Mouse (Mus musculus) neural tube, embryonic 12.5 days (tissue): Measurements from ENCODE around the gene Slc4a1ap. TPM values are rescaled to one million over a fixed set of nuclear protein-coding genes. Genes with fewer than 3 reads are reported as not detected.
"Not testable (repeated sequence)": the region's sequence is repeated elsewhere in the genome, so short reads cannot be mapped to it uniquely, and the experiment has no call there.

Experiments used
- ATAC-seq: fragments of 200-750 bp; cut with Nextera tagmentation; 2 replicates; pipeline ENCODE4 v1.8.0; 2017; ENCODE audit warnings: low read depth, mild to moderate bottlenecking, moderate TSS enrichment, moderate library complexity; ENCODE audit not compliant: low FRiP score
- H3K27ac ChIP-seq: fragments of 300-500 bp; sonication (generic); 2 replicates; pipeline ENCODE4 v1.5.1; 2016
- H3K27me3 ChIP-seq: fragments of 300-500 bp; sonication (generic); replicated peaks from 2 replicates; pipeline ENCODE4 v1.6.1; 2016; ENCODE audit warnings: mild to moderate bottlenecking
- H3K36me3 ChIP-seq: fragments of 300-500 bp; sonication (generic); 2 replicates; pipeline ENCODE4 v1.6.1; 2016; ENCODE audit warnings: mild to moderate bottlenecking
- H3K4me1 ChIP-seq: fragments of 300-500 bp; sonication (generic); 2 replicates; pipeline ENCODE4 v1.6.1; 2016
- H3K4me2 ChIP-seq: fragments of 300-500 bp; sonication (generic); replicated peaks from 2 replicates; pipeline ENCODE4 v1.6.1; 2016; ENCODE audit warnings: mild to moderate bottlenecking
- H3K4me3 ChIP-seq: fragments of 300-500 bp; sonication (generic); 2 replicates; pipeline ENCODE4 v1.5.1; 2016
- H3K9ac ChIP-seq: fragments of 300-500 bp; sonication (generic); 2 replicates; pipeline ENCODE4 v1.6.1; 2016; ENCODE audit warnings: mild to moderate bottlenecking
- H3K9me3 ChIP-seq: fragments of 300-500 bp; sonication (generic); 2 replicates; pipeline ENCODE4 v1.6.1; 2016; ENCODE audit warnings: mild to moderate bottlenecking
- WGBS: fragments of 180-500 bp; shearing (Covaris S2); methylation state at CpG from one replicate; pipeline ENCODE4 v1.1.7; 2016; 5-methylcytosine and 5-hydroxymethylcytosine counted together
- polyA plus RNA-seq: library from polyadenylated mRNA; unstranded; fragments of >200 nt; fragmentation: Nextera tagmentation; extraction: Ambion mirVana; gene quantifications from 2 replicates; pipeline ENCODE4 v1.2.1, GENCODE M21; 2016

The Slc4a1ap gene
- polyA plus RNA-seq, 1 experiment from 2014 or later, result 40.7 TPM

DNA sequence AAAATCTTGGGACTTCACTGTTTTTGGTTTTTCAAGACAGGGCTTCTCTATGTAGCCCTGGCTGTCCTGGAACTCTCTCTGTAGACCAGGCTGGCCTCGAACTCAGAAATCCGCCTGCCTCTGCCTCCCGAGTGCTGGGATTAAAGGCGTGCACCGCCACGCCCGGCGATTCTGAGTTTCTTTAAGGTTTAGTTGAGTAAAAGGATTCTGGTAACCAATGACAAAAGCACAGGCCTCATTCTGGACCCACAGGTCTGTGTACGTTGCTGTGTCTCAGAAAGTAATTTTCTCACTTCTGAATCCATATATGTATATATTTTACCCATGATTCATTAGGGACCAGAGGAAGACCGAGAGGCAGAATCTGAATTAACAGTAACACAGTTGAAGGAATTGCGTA lies 912 bp downstream of the Slc4a1ap start, which contains the start of gene Supt7l:
Supt7l (minus strand) TSS at position 101 of the 400 bp plus-strand sequence.
- not testable (repeated sequence) for H3K27me3 ChIP-seq, ATAC-seq, H3K9me3 ChIP-seq
- H3K9ac ChIP-seq, result peak within 1 kb of the TSS; percentile 93
- WGBS, result 81% methylated on average over 11 of the region's 11 CpGs
- peaks cover 38% of the 10 kb centered on the region for H3K36me3 ChIP-seq
- peak within 1 kb of the TSS; percentile 98 for H3K4me2 ChIP-seq
- peak within 1 kb of the TSS; percentile 94 for H3K4me3 ChIP-seq
- peak within 1 kb of the TSS; percentile 39; the same call in 1 of the 2 replicates for H3K27ac ChIP-seq
- peaks cover 26% of the 10 kb centered on the region for H3K4me1 ChIP-seq

DNA sequence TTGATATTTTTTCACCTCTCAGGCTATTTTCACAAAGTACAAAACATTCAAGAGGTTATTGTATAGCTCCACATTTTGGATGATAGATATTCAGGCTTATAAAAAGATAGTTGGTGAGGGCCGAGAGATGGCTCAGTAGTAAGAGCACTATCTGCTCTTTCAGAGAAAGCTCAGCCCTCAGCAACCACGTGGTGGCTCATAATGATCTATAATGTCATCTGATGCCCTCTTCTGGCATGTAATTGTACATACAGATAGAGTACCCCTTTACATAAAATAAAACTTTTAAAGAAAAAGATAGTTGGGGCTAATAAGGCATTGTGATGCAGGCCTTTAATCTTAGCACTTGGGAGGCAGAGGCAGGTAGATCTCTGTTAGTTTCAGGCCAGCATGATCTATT lies 1.8 kb downstream of the Slc4a1ap start:
- ATAC-seq, result no peak
- no peaks in the 10 kb centered on the region for H3K27me3 ChIP-seq
- no peaks in the 10 kb centered on the region for H3K9me3 ChIP-seq
- H3K27ac ChIP-seq, result no peak overlapping the region
- 76% methylated on average over 2 of the region's 2 CpGs for WGBS
- no peak overlapping the region for H3K4me3 ChIP-seq
- H3K4me2 ChIP-seq, result peak overlapping the region; percentile 98; the same call in 1 of the 2 replicates
- H3K4me1 ChIP-seq, result peaks cover 26% of the 10 kb centered on the region
- H3K36me3 ChIP-seq, result peaks cover 40% of the 10 kb centered on the region
- no peak overlapping the region for H3K9ac ChIP-seq

DNA sequence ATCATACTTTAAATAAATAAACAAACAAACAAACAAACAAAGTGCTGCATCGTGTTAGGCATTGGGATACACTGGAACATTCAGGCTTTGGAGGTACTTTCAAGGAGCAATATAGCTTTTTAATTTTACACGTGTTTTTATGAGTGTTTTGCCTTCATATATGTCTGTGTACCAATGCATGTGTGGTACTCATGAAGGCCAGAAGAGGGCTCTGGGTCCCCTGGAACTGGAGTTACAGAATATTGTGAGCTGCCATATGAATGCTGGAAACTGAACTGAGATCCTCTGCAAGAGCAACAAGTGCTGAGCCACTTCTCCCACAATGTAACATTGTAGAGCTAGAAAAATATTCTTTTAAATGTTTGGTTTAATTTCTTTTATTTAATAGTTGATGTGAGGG lies 8.4 kb downstream of the Slc4a1ap start:
- Histone ChIP-seq H3K4me1 (no peaks in the 10 kb centered on the region), H3K27me3 (no peaks in the 10 kb centered on the region), H3K4me3 (no peak overlapping the region), H3K9me3 (no peaks in the 10 kb centered on the region), H3K4me2 (no peak overlapping the region), H3K9ac (no peak overlapping the region), H3K27ac (no peak overlapping the region), H3K36me3 (peaks cover 83% of the 10 kb centered on the region)
- ATAC-seq, result no peak
- WGBS, result 90% methylated on average over 2 of the region's 2 CpGs

DNA sequence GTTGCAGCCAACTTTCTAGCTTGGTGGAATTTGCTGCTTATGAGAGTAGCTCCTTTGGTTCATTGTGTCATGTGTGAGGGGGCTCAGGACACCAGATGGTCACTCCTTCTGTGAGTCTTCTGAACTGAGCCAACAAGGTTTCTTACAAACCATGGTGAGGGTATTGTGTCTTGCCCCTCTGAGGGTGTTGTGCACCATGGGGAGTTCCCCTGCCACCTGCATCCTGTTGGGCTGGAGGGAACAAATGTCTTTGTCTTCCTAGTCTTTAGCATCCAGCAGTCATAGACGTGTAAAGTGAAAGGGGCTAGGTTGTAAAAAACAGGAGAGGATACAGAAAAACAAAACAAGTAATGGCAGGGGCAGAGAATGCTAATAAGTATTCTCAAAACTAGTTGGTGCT lies 32.6 kb downstream of the Slc4a1ap start:
- ATAC-seq, result no peak
- H3K4me2 ChIP-seq, result no peak overlapping the region
- H3K9me3 ChIP-seq, result no peaks in the 10 kb centered on the region
- WGBS, result 19% methylated on average over 1 of the region's 1 CpGs
- H3K9ac ChIP-seq, result no peak overlapping the region
- 0 out of 2 replicates have a peak, but pooled peaks cover 4% of the 10 kb centered on the region for H3K4me1 ChIP-seq
- no peak overlapping the region for H3K27ac ChIP-seq
- H3K27me3 ChIP-seq, result no peaks in the 10 kb centered on the region
- no peak overlapping the region for H3K4me3 ChIP-seq
- H3K36me3 ChIP-seq, result peaks cover 45% of the 10 kb centered on the region

- Histone ChIP-seq H3K4me2 (no peak overlapping the region), H3K27me3 (no peaks in the 10 kb centered on the region), H3K9ac (no peak overlapping the region), H3K36me3 (peaks cover 38% of the 10 kb centered on the region), H3K9me3 (no peaks in the 10 kb centered on the region), H3K4me1 (0 out of 2 replicates have a peak, but pooled peaks cover 4% of the 10 kb centered on the region), H3K27ac (no peak overlapping the region), H3K4me3 (no peak overlapping the region)
- 89% methylated on average over 2 of the region's 2 CpGs for WGBS
- no peak for ATAC-seq
Observed at GRCm38 (mm10) chr5:31560352-31560751, 33.6 kb downstream of the Slc4a1ap start.

DNA sequence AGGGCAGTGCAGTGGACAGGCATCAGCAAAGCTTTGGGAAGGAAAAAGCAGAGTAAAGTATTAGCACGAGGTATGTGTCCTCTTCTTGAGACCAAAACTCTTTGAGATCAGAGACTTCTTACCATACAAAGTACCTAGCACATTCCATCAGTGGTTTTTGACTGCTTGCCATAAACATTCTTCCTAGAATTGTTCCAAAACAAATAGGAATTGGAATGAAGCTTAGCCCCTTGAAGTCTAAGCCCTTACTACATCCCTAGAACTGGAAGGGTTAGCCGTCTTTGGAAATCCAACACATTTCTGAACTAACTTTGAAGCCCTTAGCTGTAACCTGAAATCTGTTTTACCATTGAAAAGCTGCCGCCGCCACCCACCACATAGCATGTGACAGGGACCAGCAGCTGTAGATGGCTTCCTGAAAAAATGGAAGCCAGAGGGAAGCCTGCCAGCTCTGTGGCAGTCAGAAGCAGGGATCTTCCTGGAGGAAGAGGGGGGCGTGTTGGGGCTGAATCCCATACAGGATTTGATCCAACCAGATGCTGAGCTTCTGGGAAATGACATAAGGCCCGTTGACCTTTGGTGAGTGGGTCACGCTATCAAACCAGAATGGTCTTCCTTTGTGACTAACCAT lies 35.4 kb downstream of the Slc4a1ap start:
- Histone ChIP-seq H3K36me3 (peaks cover 25% of the 10 kb centered on the region), H3K4me1 (0 out of 2 replicates have a peak, but pooled peaks cover 4% of the 10 kb centered on the region), H3K4me3 (no peak overlapping the region), H3K9ac (no peak overlapping the region), H3K4me2 (no peak overlapping the region), H3K27me3 (no peaks in the 10 kb centered on the region), H3K27ac (no peak overlapping the region), H3K9me3 (no peaks in the 10 kb centered on the region)
- ATAC-seq, result no peak
- 90% methylated on average over 7 of the region's 7 CpGs for WGBS

GRCm38 (mm10) chr5:31563496-31563895 lies 36.7 kb downstream of the Slc4a1ap start:
- H3K4me2 ChIP-seq, result no peak overlapping the region
- no peak overlapping the region for H3K4me3 ChIP-seq
- no peaks in the 10 kb centered on the region for H3K27me3 ChIP-seq
- H3K4me1 ChIP-seq, result 0 out of 2 replicates have a peak, but pooled peaks cover 4% of the 10 kb centered on the region
- no peak overlapping the region for H3K9ac ChIP-seq
- 12% methylated on average over 6 of the region's 6 CpGs for WGBS
- H3K9me3 ChIP-seq, result no peaks in the 10 kb centered on the region
- ATAC-seq, result no peak
- H3K36me3 ChIP-seq, result peaks cover 18% of the 10 kb centered on the region
- no peak overlapping the region for H3K27ac ChIP-seq

- Histone ChIP-seq H3K36me3 (peaks cover 18% of the 10 kb centered on the region), H3K4me1 (0 out of 2 replicates have a peak, but pooled peaks cover 4% of the 10 kb centered on the region), H3K27me3 (no peaks in the 10 kb centered on the region), H3K27ac (no peak overlapping the region), H3K4me2 (no peak overlapping the region), H3K9ac (no peak overlapping the region), H3K4me3 (no peak overlapping the region), H3K9me3 (no peaks in the 10 kb centered on the region)
- 42% methylated on average over 7 of the region's 7 CpGs for WGBS
- no peak for ATAC-seq
Observed at GRCm38 (mm10) chr5:31563905-31564304, 37.1 kb downstream of the Slc4a1ap start.

- Histone ChIP-seq H3K27me3 (no peaks in the 10 kb centered on the region), H3K27ac (no peak overlapping the region), H3K4me3 (no peak overlapping the region), H3K4me2 (no peak overlapping the region), H3K4me1 (0 out of 2 replicates have a peak, but pooled peaks cover 4% of the 10 kb centered on the region), H3K9ac (no peak overlapping the region), H3K36me3 (peaks cover 12% of the 10 kb centered on the region), H3K9me3 (no peaks in the 10 kb centered on the region)
- WGBS, result 90% methylated on average over 4 of the region's 4 CpGs
- ATAC-seq, result no peak
Observed at GRCm38 (mm10) chr5:31564976-31565375, 38.2 kb downstream of the Slc4a1ap start.

DNA sequence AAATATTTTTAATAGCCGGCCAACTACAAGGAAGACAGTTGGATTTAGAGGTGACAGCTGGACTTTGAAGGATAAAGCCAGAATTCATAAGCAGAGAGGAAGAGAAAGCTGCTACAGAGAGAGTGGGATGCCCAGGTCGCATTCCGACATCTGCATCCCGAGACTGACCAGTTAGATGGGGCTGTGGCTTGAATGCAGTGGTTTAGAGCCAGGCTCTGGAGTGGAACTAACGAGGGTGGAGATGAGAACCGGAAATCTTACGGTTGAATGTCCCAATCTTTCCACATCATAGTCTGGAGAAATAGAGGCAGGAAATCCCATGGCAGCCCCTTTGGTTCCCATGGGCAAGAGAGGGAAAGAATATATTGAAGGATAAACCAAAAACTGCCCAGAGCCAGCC lies 39.2 kb downstream of the Slc4a1ap start:
- WGBS, result 80% methylated on average over 7 of the region's 7 CpGs
- ATAC-seq, result no peak

DNA sequence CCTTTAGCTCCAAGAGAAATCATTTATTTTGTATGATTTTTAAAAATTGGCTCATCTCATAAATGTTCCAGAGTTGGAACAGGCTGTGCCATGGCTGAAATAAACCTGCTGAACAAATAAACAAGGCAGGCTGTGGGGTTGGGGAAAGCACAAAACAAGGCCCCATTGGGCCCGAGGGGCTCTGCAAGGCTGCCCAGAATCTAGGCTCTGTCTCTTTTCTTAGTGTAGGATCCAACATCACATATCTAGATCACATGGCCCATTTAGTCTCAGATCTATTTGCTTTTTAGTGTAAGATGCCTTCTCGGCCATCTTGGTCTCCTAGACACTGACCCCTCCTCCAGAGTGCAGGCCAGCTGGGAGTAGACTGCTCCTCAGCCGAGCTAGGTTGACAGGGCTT lies 39.7 kb downstream of the Slc4a1ap start:
- Histone ChIP-seq H3K4me2 (no peak overlapping the region), H3K9ac (no peak overlapping the region)
- no peak for ATAC-seq

More for the DNA sequence above, 39.2 kb downstream of the Slc4a1ap start:
- Histone ChIP-seq H3K4me1 (peaks cover 4% of the 10 kb centered on the region; the same call in 1 of the 2 replicates), H3K9ac (no peak overlapping the region), H3K9me3 (no peaks in the 10 kb centered on the region), H3K27me3 (no peaks in the 10 kb centered on the region), H3K27ac (no peak overlapping the region), H3K4me2 (no peak overlapping the region), H3K4me3 (no peak overlapping the region), H3K36me3 (peaks cover 6% of the 10 kb centered on the region; the same call in 1 of the 2 replicates)

GRCm38 (mm10) chr5:31567951-31568657 lies 41.3 kb downstream of the Slc4a1ap start:
- peaks cover 7% of the 10 kb centered on the region; the same call in 1 of the 2 replicates for H3K4me1 ChIP-seq
- no peak for ATAC-seq
- H3K4me2 ChIP-seq, result no peak overlapping the region
- no peak overlapping the region for H3K27ac ChIP-seq
- H3K4me3 ChIP-seq, result no peak overlapping the region
- WGBS, result 87% methylated on average over 5 of the region's 5 CpGs
- H3K9me3 ChIP-seq, result no peaks in the 10 kb centered on the region
- no peaks in the 10 kb centered on the region for H3K27me3 ChIP-seq
- no peak overlapping the region for H3K9ac ChIP-seq
- H3K36me3 ChIP-seq, result no peaks in the 10 kb centered on the region

More for the DNA sequence above, 39.7 kb downstream of the Slc4a1ap start:
- H3K4me1 ChIP-seq, result peaks cover 6% of the 10 kb centered on the region; the same call in 1 of the 2 replicates
- WGBS, result 51% methylated on average over 3 of the region's 3 CpGs
- no peaks in the 10 kb centered on the region for H3K9me3 ChIP-seq
- no peak overlapping the region for H3K27ac ChIP-seq
- no peaks in the 10 kb centered on the region for H3K27me3 ChIP-seq
- peaks cover 4% of the 10 kb centered on the region; the same call in 1 of the 2 replicates for H3K36me3 ChIP-seq
- no peak overlapping the region for H3K4me3 ChIP-seq
